1 mouse cellular context compared by ENCODE assay signal in the genomic region with DNA sequence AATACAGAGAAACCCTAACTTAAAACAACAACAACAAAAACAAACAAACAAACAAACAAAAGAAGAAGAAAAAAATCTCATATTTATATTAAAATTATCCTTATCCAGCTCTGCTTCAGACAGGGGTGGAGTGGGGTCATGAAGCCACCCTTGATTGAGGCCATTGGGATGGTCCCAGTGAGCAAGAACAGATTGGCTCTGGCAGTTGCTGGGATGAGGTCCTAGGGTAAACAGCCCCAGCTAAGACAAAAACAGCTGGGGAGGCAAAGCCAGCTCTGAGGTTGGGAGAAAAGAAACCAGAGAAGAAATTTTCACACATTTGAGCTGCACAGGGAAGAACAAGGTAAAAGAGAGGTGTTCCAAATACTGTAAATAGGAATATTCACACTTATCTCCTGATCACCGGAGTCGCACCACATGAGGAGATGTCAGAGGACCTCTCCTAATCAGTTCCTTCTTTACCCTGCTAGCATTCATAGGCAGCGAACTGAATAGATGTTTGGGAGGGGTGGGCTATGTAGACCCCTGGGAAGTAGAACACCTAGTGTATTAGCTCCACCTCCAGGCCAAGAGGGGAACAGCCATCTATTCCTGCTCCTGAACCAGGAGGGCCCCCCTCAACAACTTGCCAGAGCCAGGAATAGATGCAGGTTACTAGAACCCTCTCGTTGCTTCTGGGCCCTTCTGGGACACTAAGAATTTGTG.
TF ChIP-seq lines count a peak whose summit lies in the region.

No protein-coding gene starts in this region.

TF ChIP-seq in MEL, 35 proteins besides CTCF, POLR2A, EP300 and RAD21:
- TF ChIP-seq SMC3 (IDR thresholded peaks at IDR 0.05; ENCODE audit: low read depth, low read length) = peak; percentile 19; the same call in 1 of the 2 replicates
- TF ChIP-seq MAX (IDR thresholded peaks at IDR 0.05; ENCODE audit: low read length) = no peak
